Comparison of ENCODE assay signal across 18 mouse cellular contexts in genomic region chr14:46944411-46944810, GRCm38 (mm10).
DNase-seq lines count a peak whose midpoint lies in the region; TF ChIP-seq lines count a peak whose summit lies in the region.
"Had no signal": no experiment of that assay in that cellular context is flagged by ENCODE, and none has a peak within 500 bp of the region (broad histone marks: within the 10 kb centered on the region; RNA-seq: fewer than 3 reads in every experiment).

No protein-coding gene starts in this region.

- TF ChIP-seq POLR2A in heart, adult 2 months (IDR thresholded peaks at IDR 0.05; ENCODE audit: insufficient read depth, low read depth, low read length): no peak

- H3K4me3 ChIP-seq in heart, adult 2 months: no peak overlapping the region
- H3K4me3 ChIP-seq: embryonic facial prominence, embryonic 13.5 days; embryonic facial prominence, embryonic 15.5 days; erythroblast, embryonic 14.5 days; forebrain, embryonic 10.5 days had no signal

- intact Hi-C loops in heart, adult 2 months (cut with DNase I): no loop called here

- H3K4me1 ChIP-seq in heart, adult 2 months (ENCODE audit: control insufficient read depth, insufficient read depth, low read length): peaks cover 7% of the 10 kb centered on the region

- 76% methylated on average over 3 of the region's 3 CpGs for WGBS in heart, adult 2 months

- DNase-seq in adrenal gland, adult 2 months: peak; percentile 54
- no peak for DNase-seq in adrenal gland, postnatal 10 days
- peak; percentile 17 to 32 for DNase-seq in adrenal gland, postnatal 36 days
- DNase-seq in adrenal gland, adult 8-10 months: no peak
- DNase-seq in heart, adult 11 months: peak; percentile 18
- no peak for DNase-seq in heart, adult 2 months
- DNase-seq in embryo, embryonic 10 days (ENCODE audit: low spot score): no peak
- DNase-seq: adrenal gland, postnatal 25 days; cerebellum, adult 11-12 months; cerebellum, adult 2 months; cerebellum, adult 9-10 months; cerebellum, postnatal 10 days; cerebellum, postnatal 25 days; embryo, embryonic 11 days had no signal

- TF ChIP-seq EP300 in heart, adult 2 months (IDR thresholded peaks at IDR 0.05; ENCODE audit: insufficient read depth, low read depth, low read length): no peak

- H3K27ac ChIP-seq in heart, adult 2 months: no peak overlapping the region
- H3K27ac ChIP-seq: embryonic facial prominence, embryonic 13.5 days; embryonic facial prominence, embryonic 15.5 days; forebrain, embryonic 10.5 days had no signal

- no peaks in the 10 kb centered on the region for H3K79me2 ChIP-seq in heart, adult 2 months (replicated peaks; ENCODE audit: control insufficient read depth, insufficient read depth, low read length)

- H3K36me3 ChIP-seq in heart, adult 2 months (ENCODE audit: control insufficient read depth, insufficient read depth, low read length): 0 out of 2 replicates have a peak, but pooled peaks cover 2% of the 10 kb centered on the region
- H3K36me3 ChIP-seq: embryonic facial prominence, embryonic 13.5 days; embryonic facial prominence, embryonic 15.5 days; forebrain, embryonic 10.5 days had no signal

- TF ChIP-seq CTCF in heart, adult 2 months (IDR thresholded peaks at IDR 0.05): no peak

- H3K9ac ChIP-seq in heart, adult 2 months (ENCODE audit: low read depth, low read length): no peak overlapping the region
- H3K9ac ChIP-seq: embryonic facial prominence, embryonic 13.5 days; embryonic facial prominence, embryonic 15.5 days had no signal

- no peaks in the 10 kb centered on the region for H3K27me3 ChIP-seq in heart, adult 2 months (ENCODE audit: control insufficient read depth, insufficient read depth, low read length)
- H3K27me3 ChIP-seq: embryonic facial prominence, embryonic 13.5 days; embryonic facial prominence, embryonic 15.5 days had no signal

Comparison
In these comparisons a context has a peak if more than half of its experiments do, and no peak if none do; other contexts are left out.
1. DNase-seq: peak in adrenal gland, adult 2 months (single experiment), adrenal gland, postnatal 36 days (2 of 2) and heart, adult 11 months (single experiment); none in adrenal gland, postnatal 10 days (single experiment), adrenal gland, adult 8-10 months (single experiment), heart, adult 2 months (0 of 2) and embryo, embryonic 10 days (single experiment).